Mouse (Mus musculus) erythroblast, embryonic 14.5 days (primary cell): Measurements from ENCODE around the gene Cmtm4. TPM values are rescaled to one million over a fixed set of nuclear protein-coding genes. Genes with fewer than 3 reads are reported as not detected.

Experiments
- H3K27me3 ChIP-seq: 2 replicates; pipeline ENCODE4 v1.6.1; 2012; ENCODE audit warnings: inconsistent platforms; ENCODE audit not compliant: control insufficient read depth
- H3K36me3 ChIP-seq: 2 replicates; pipeline ENCODE4 v1.6.1; 2012; ENCODE audit warnings: mild to moderate bottlenecking, inconsistent platforms; ENCODE audit not compliant: control insufficient read depth
- H3K4me1 ChIP-seq: 2 replicates; pipeline ENCODE4 v1.6.1; 2012; ENCODE audit warnings: inconsistent platforms; ENCODE audit not compliant: control insufficient read depth
- H3K4me3 ChIP-seq: replicated peaks from 2 replicates; pipeline ENCODE3; 2012; ENCODE audit warnings: moderate library complexity, mild to moderate bottlenecking, inconsistent platforms
- H3K9me3 ChIP-seq: 2 replicates; pipeline ENCODE4 v1.6.1; 2012; ENCODE audit warnings: low read length, inconsistent platforms, mixed read lengths; ENCODE audit not compliant: control insufficient read depth
- GATA1 ChIP-seq: IDR thresholded peaks from 2 replicates; pipeline ENCODE4 v1.6.1; 2012; ENCODE audit warnings: low read length, inconsistent platforms, mixed read lengths
- TAL1 ChIP-seq: IDR thresholded peaks from 3 replicates; pipeline ENCODE4 v1.6.1; 2012; ENCODE audit warnings: low read length, inconsistent platforms, mixed read lengths
- polyA plus RNA-seq: library from polyadenylated mRNA; stranded (reverse); fragments of >175 nt; gene quantifications from 2 replicates; pipeline ENCODE4 v1.2.3, GENCODE M21; 2012

The Cmtm4 gene
- polyA plus RNA-seq, 1 experiment = 0.02 TPM

GRCm38 (mm10) chr8:104413770-104414169 is 18.2 kb upstream of the Cmtm4 start:
- H3K4me3 ChIP-seq = no peak overlapping the region
- H3K36me3 ChIP-seq = peaks cover 14% of the 10 kb centered on the region
- TF ChIP-seq TAL1 = no peak
- TF ChIP-seq GATA1 = no peak
- H3K27me3 ChIP-seq = no peaks in the 10 kb centered on the region
- no peaks in the 10 kb centered on the region for H3K4me1 ChIP-seq
- no peaks in the 10 kb centered on the region for H3K9me3 ChIP-seq

GRCm38 (mm10) chr8:104412805-104413532 is 17.4 kb upstream of the Cmtm4 start:
- Histone ChIP-seq H3K27me3 (no peaks in the 10 kb centered on the region), H3K36me3 (peaks cover 9% of the 10 kb centered on the region), H3K9me3 (no peaks in the 10 kb centered on the region), H3K4me3 (no peak overlapping the region), H3K4me1 (no peaks in the 10 kb centered on the region)
- TF ChIP-seq GATA1 (no peak), TAL1 (no peak)

- no peak for TF ChIP-seq TAL1
- no peak for TF ChIP-seq GATA1
- H3K4me3 ChIP-seq = no peak overlapping the region
- no peaks in the 10 kb centered on the region for H3K36me3 ChIP-seq
- H3K9me3 ChIP-seq = no peaks in the 10 kb centered on the region
- H3K4me1 ChIP-seq = no peaks in the 10 kb centered on the region
- no peaks in the 10 kb centered on the region for H3K27me3 ChIP-seq
These were observed 16.4 kb upstream of the Cmtm4 start for GRCm38 (mm10) chr8:104411972-104412371.

GRCm38 (mm10) chr8:104411468-104411867 is 15.9 kb upstream of the Cmtm4 start:
- H3K27me3 ChIP-seq = no peaks in the 10 kb centered on the region
- H3K9me3 ChIP-seq = no peaks in the 10 kb centered on the region
- no peaks in the 10 kb centered on the region for H3K36me3 ChIP-seq
- H3K4me1 ChIP-seq = no peaks in the 10 kb centered on the region
- H3K4me3 ChIP-seq = no peak overlapping the region
- TF ChIP-seq GATA1 = no peak
- TF ChIP-seq TAL1 = no peak

GRCm38 (mm10) chr8:104410628-104411273 is 15.1 kb upstream of the Cmtm4 start:
- Histone ChIP-seq H3K36me3 (no peaks in the 10 kb centered on the region), H3K4me3 (no peak overlapping the region), H3K9me3 (no peaks in the 10 kb centered on the region), H3K27me3 (no peaks in the 10 kb centered on the region), H3K4me1 (no peaks in the 10 kb centered on the region)
- TF ChIP-seq GATA1 = no peak
- no peak for TF ChIP-seq TAL1

- TF ChIP-seq GATA1 = no peak
- TF ChIP-seq TAL1 = no peak
- Histone ChIP-seq H3K36me3 (no peaks in the 10 kb centered on the region), H3K4me1 (no peaks in the 10 kb centered on the region), H3K27me3 (no peaks in the 10 kb centered on the region), H3K9me3 (no peaks in the 10 kb centered on the region), H3K4me3 (no peak overlapping the region)
These were observed 12.9 kb upstream of the Cmtm4 start for GRCm38 (mm10) chr8:104408328-104409110.

- Histone ChIP-seq H3K27me3 (no peaks in the 10 kb centered on the region), H3K9me3 (no peaks in the 10 kb centered on the region), H3K36me3 (no peaks in the 10 kb centered on the region), H3K4me3 (no peak overlapping the region), H3K4me1 (no peaks in the 10 kb centered on the region)
- TF ChIP-seq TAL1 = no peak
- TF ChIP-seq GATA1 = no peak
These were observed 10.9 kb upstream of the Cmtm4 start for GRCm38 (mm10) chr8:104406340-104407128.

GRCm38 (mm10) chr8:104405430-104406187 is 10.0 kb upstream of the Cmtm4 start:
- Histone ChIP-seq H3K4me1 (no peaks in the 10 kb centered on the region), H3K36me3 (no peaks in the 10 kb centered on the region), H3K27me3 (no peaks in the 10 kb centered on the region), H3K4me3 (no peak overlapping the region), H3K9me3 (no peaks in the 10 kb centered on the region)
- TF ChIP-seq GATA1 = no peak
- TF ChIP-seq TAL1 = no peak

- TF ChIP-seq TAL1 (no peak), GATA1 (no peak)
- Histone ChIP-seq H3K4me1 (no peaks in the 10 kb centered on the region), H3K27me3 (no peaks in the 10 kb centered on the region), H3K36me3 (no peaks in the 10 kb centered on the region), H3K9me3 (no peaks in the 10 kb centered on the region), H3K4me3 (no peak overlapping the region)
These were observed 8.0 kb upstream of the Cmtm4 start for GRCm38 (mm10) chr8:104403596-104403995.
